Mouse (Mus musculus) lung, adult 2 months (tissue): ENCODE results near the gene Bicd1. TPM values are rescaled to one million over a fixed set of nuclear protein-coding genes. Genes with fewer than 3 reads are reported as not detected.
"Not testable (repeated sequence)": the region's sequence is repeated elsewhere in the genome, so short reads cannot be mapped to it uniquely, and the experiment has no call there.

ENCODE experiments used
- DNase-seq: peaks from one replicate; pipeline ENCODE4 v3.0.0; 2022
- H3K4me1 ChIP-seq: fragments of 200-500 bp; 2 replicates; pipeline ENCODE4 v1.6.1; 2011; ENCODE audit warnings: low read length; ENCODE audit not compliant: control insufficient read depth, insufficient read depth
- H3K4me3 ChIP-seq: fragments of 200-500 bp; replicated peaks from 2 replicates; pipeline ENCODE3; 2011; ENCODE audit warnings: low read depth, mild to moderate bottlenecking, control low read depth, low read length; ENCODE audit errors: extremely low read depth
- CTCF ChIP-seq: fragments of 200-500 bp; IDR thresholded peaks from 2 replicates; pipeline ENCODE4 v1.5.1; 2011; ENCODE audit warnings: mild to moderate bottlenecking, low read length, control low read depth; ENCODE audit not compliant: insufficient read depth
- POLR2A ChIP-seq: fragments of 200-500 bp; IDR thresholded peaks from 2 replicates; pipeline ENCODE4 v1.6.1; 2011; ENCODE audit warnings: low read depth, mild to moderate bottlenecking, control low read depth, low read length, borderline replicate concordance; ENCODE audit errors: extremely low read depth
- whole genome bisulfite sequencing: fragments of 180-500 bp; shearing (Covaris S2); methylation state at CpG from one replicate; pipeline ENCODE4 v1.1.7; 2018; 5-methylcytosine and 5-hydroxymethylcytosine counted together
- polyA plus RNA-seq: library from polyadenylated mRNA; depleted of rRNA; stranded (reverse); fragments of >200 nt; gene quantifications from 2 replicates; pipeline ENCODE4 v1.2.3, GENCODE M21; 2012

Bicd1 gene
- polyA plus RNA-seq, 1 experiment, result 0.79 TPM

GRCm38 (mm10) chr6:149424748-149425147 lies 16.1 kb downstream of the Bicd1 start:
- Histone ChIP-seq H3K4me3 (no peak overlapping the region), H3K4me1 (no peaks in the 10 kb centered on the region)
- no peak for DNase-seq
- TF ChIP-seq POLR2A, result no peak
- TF ChIP-seq CTCF, result no peak

- 84% methylated on average over 1 of the region's 1 CpGs for WGBS
- TF ChIP-seq CTCF (no peak), POLR2A (no peak)
- no peak for DNase-seq
- no peaks in the 10 kb centered on the region for H3K4me1 ChIP-seq
- no peak overlapping the region for H3K4me3 ChIP-seq
These were observed 30.5 kb downstream of the Bicd1 start for GRCm38 (mm10) chr6:149439140-149439539.

GRCm38 (mm10) chr6:149442884-149443283 lies 34.2 kb downstream of the Bicd1 start:
- Histone ChIP-seq H3K4me3 (no peak overlapping the region), H3K4me1 (no peaks in the 10 kb centered on the region)
- 75% methylated on average over 1 of the region's 1 CpGs for WGBS
- DNase-seq, result no peak
- TF ChIP-seq POLR2A (no peak), CTCF (no peak)

GRCm38 (mm10) chr6:149445854-149446253 lies 37.2 kb downstream of the Bicd1 start:
- Histone ChIP-seq H3K4me1 (no peaks in the 10 kb centered on the region), H3K4me3 (no peak overlapping the region)
- 81% methylated on average over 10 of the region's 10 CpGs for WGBS
- no peak for DNase-seq
- TF ChIP-seq CTCF (no peak), POLR2A (no peak)

- Histone ChIP-seq H3K4me1 (no peaks in the 10 kb centered on the region), H3K4me3 (no peak overlapping the region)
- DNase-seq, result no peak
- TF ChIP-seq CTCF, result no peak
- TF ChIP-seq POLR2A, result no peak
These were observed 48.6 kb downstream of the Bicd1 start for GRCm38 (mm10) chr6:149457324-149457723.

- Histone ChIP-seq H3K4me1 (no peaks in the 10 kb centered on the region), H3K4me3 (no peak overlapping the region)
- WGBS, result 23% methylated on average over 1 of the region's 1 CpGs
- DNase-seq, result no peak
- TF ChIP-seq POLR2A (no peak), CTCF (no peak)
These were observed 52.3 kb downstream of the Bicd1 start for GRCm38 (mm10) chr6:149460971-149461370.

- WGBS, result 81% methylated on average over 15 of the region's 15 CpGs
- DNase-seq, result no peak
- Histone ChIP-seq H3K4me1 (no peaks in the 10 kb centered on the region), H3K4me3 (no peak overlapping the region)
- TF ChIP-seq CTCF (no peak), POLR2A (no peak)
These were observed 62.8 kb downstream of the Bicd1 start for GRCm38 (mm10) chr6:149471477-149471876.

- WGBS, result 93% methylated on average over 6 of the region's 6 CpGs
- H3K4me1 ChIP-seq, H3K4me3 ChIP-seq, DNase-seq: not testable (repeated sequence)
These were observed 63.8 kb downstream of the Bicd1 start for GRCm38 (mm10) chr6:149472441-149472840.

GRCm38 (mm10) chr6:149481868-149482267 lies 73.2 kb downstream of the Bicd1 start:
- DNase-seq, H3K4me3 ChIP-seq, H3K4me1 ChIP-seq: not testable (repeated sequence)
- WGBS, result 92% methylated on average over 5 of the region's 5 CpGs

GRCm38 (mm10) chr6:149494662-149495061 lies 86.0 kb downstream of the Bicd1 start:
- Histone ChIP-seq H3K4me1 (no peaks in the 10 kb centered on the region), H3K4me3 (no peak overlapping the region)
- TF ChIP-seq POLR2A, result no peak
- TF ChIP-seq CTCF, result no peak
- DNase-seq, result no peak
- 93% methylated on average over 2 of the region's 2 CpGs for WGBS

- no peak overlapping the region for H3K4me3 ChIP-seq
- DNase-seq, result no peak
- H3K4me1 ChIP-seq, result no peaks in the 10 kb centered on the region
- no peak for TF ChIP-seq POLR2A
- TF ChIP-seq CTCF, result no peak
These were observed 87.2 kb downstream of the Bicd1 start for GRCm38 (mm10) chr6:149495925-149496324.
